Mouse (Mus musculus): ENCODE data around the gene Meox1. TPM values are rescaled to one million over a fixed set of nuclear protein-coding genes. Genes with fewer than 3 reads are reported as not detected.
A peak's percentile ranks its signal among the peaks of the same experiment; 100 is the strongest.

Meox1 gene
- total and polyA plus RNA-seq, 2 experiments from 2014 or later, result 10.9 to 15.0 TPM

DNA sequence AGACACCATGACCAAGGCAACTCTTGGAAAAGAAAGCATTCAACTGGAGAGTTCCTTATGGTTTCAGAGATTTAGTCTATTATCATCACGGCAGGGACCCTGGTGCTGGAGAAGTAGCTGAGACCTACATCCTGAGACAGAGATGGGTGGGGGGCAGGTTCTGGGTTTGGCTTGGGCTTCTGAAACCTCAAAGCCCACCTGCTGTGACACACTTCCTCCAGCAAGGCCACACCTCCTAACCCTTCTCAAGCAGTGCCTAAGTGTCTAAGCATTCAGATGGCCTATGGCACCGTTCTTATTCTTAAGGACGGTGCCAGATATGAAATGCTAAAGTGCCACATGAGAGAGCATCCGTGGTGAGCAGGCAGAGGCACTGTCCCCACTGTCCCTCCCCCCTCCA, 4.2 kb upstream of the Meox1 start:
- H3K27ac ChIP-seq (ENCODE audit: low read depth), result no peak overlapping the region
- no peak overlapping the region for H3K9ac ChIP-seq (replicated peaks; ENCODE audit: low read depth, low read length)
- TF ChIP-seq CTCF (IDR thresholded peaks at IDR 0.05; ENCODE audit: low read depth), result no peak
- no peak for TF ChIP-seq EP300 (IDR thresholded peaks at IDR 0.05; ENCODE audit: low read depth)
- no peak overlapping the region for H3K4me3 ChIP-seq (ENCODE audit: low read depth, low read length)
- ATAC-seq (ENCODE audit: insufficient read depth, low read depth), result no peak
- 87% methylated on average over 4 of the region's 4 CpGs for WGBS
- no peak overlapping the region for H3K4me2 ChIP-seq (ENCODE audit: low read depth, low read length)
- no peak for DNase-seq (ENCODE audit: low spot score)
- 0 out of 2 replicates have a peak, but pooled peaks cover 3% of the 10 kb centered on the region for H3K9me3 ChIP-seq (replicated peaks; ENCODE audit: control insufficient read depth, low read length)
- no peaks in the 10 kb centered on the region for H3K36me3 ChIP-seq (replicated peaks; ENCODE audit: control insufficient read depth, insufficient read depth, low read length)
- 0 out of 2 replicates have a peak, but pooled peaks cover 4% of the 10 kb centered on the region for H3K4me1 ChIP-seq (ENCODE audit: control insufficient read depth, insufficient read depth)
- 0 out of 2 replicates have a peak, but pooled peaks cover 2% of the 10 kb centered on the region for H3K27me3 ChIP-seq (ENCODE audit: control insufficient read depth, insufficient read depth, low read length)

DNA sequence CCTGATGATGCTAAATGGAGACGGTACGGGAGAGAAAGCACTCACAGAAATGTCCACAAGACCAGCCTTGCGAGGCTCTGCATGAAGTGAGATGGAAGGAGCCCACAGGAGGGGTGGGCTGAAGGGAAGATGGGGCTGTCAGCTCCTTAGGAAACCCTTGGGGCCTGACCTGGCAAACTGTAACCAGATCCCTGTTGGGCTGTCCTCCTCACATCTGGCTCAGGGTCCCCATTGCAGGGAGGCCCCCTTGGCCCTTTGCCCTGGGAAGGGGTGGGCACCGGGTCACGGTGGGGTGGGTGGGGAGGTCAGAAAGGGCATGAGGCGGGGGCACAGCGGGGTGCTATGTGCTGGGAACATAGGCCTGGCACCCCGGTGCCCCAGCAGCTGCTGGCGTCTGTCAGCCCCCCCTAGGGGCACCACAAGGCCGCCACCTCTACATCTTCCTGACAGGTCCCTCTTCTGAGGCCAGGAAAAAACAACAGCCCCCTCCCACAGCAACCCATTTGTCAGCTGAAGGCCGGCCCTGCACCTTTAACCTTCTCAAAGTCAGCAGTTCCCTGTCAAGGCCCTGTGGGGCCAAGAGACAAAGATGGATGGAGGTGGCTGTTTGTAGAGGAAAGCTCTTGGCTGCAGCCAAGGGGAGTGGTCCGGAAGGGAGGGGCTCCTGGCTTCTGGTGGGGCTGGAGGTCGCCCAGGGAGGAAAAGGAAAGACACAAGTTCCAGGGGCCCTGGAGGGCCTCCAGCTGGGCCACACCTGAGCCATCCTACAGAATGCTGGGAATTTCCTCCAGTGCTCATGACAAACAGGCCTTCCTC, 2.6 kb upstream of the Meox1 start:
- DNase-seq (ENCODE audit: low spot score), result no peak
- Histone ChIP-seq H3K4me2 (ENCODE audit: low read depth, low read length) (no peak overlapping the region), H3K27me3 (ENCODE audit: control insufficient read depth, insufficient read depth, low read length) (0 out of 2 replicates have a peak, but pooled peaks cover 9% of the 10 kb centered on the region), H3K36me3 (replicated peaks; ENCODE audit: control insufficient read depth, insufficient read depth, low read length) (no peaks in the 10 kb centered on the region), H3K4me3 (ENCODE audit: low read depth, low read length) (no peak overlapping the region), H3K9ac (replicated peaks; ENCODE audit: low read depth, low read length) (no peak overlapping the region), H3K9me3 (replicated peaks; ENCODE audit: control insufficient read depth, low read length) (0 out of 2 replicates have a peak, but pooled peaks cover 3% of the 10 kb centered on the region), H3K27ac (ENCODE audit: low read depth) (0 out of 2 replicates have a peak overlapping the region, but pooled peaks have one; percentile 9), H3K4me1 (ENCODE audit: control insufficient read depth, insufficient read depth) (0 out of 2 replicates have a peak, but pooled peaks cover 6% of the 10 kb centered on the region)
- 44% methylated on average over 13 of the region's 13 CpGs for WGBS
- peak; percentile 40; the same call in 1 of the 2 replicates for ATAC-seq (ENCODE audit: insufficient read depth, low read depth)
- no peak for TF ChIP-seq EP300 (IDR thresholded peaks at IDR 0.05; ENCODE audit: low read depth)
- no peak for TF ChIP-seq CTCF (IDR thresholded peaks at IDR 0.05; ENCODE audit: low read depth)

DNA sequence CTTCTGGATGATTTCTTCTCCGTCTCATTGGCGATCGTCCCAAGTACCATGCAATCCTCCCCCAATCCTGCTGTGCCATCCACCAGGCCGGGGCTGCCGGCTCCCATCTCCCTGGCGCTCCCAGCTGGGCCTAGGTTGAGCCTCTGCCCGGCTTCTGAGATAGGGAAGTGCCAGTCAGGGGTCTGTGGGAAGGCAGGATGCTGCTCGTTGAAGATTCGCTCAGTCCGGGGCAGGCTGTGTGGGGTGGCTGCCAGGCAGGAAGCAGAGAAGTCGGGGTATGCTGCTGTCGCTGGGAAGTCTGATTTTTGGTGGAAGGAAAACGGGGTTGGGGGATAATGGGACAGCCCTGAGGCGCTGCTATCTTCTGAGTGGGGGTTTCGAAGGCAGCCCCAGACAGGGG, 614 bp downstream of the Meox1 start:
- Histone ChIP-seq H3K4me3 (ENCODE audit: low read depth, low read length) (peak overlapping the region; percentile 38), H3K4me1 (ENCODE audit: control insufficient read depth, insufficient read depth) (peaks cover 19% of the 10 kb centered on the region), H3K9me3 (replicated peaks; ENCODE audit: control insufficient read depth, low read length) (no peaks in the 10 kb centered on the region), H3K9ac (replicated peaks; ENCODE audit: low read depth, low read length) (peak overlapping the region; percentile 39), H3K27me3 (ENCODE audit: control insufficient read depth, insufficient read depth, low read length) (0 out of 2 replicates have a peak, but pooled peaks cover 13% of the 10 kb centered on the region), H3K36me3 (replicated peaks; ENCODE audit: control insufficient read depth, insufficient read depth, low read length) (no peaks in the 10 kb centered on the region), H3K27ac (ENCODE audit: low read depth) (peak overlapping the region; percentile 74), H3K4me2 (ENCODE audit: low read depth, low read length) (peak overlapping the region; percentile 55)
- DNase-seq (ENCODE audit: low spot score), result no peak
- TF ChIP-seq CTCF (IDR thresholded peaks at IDR 0.05; ENCODE audit: low read depth) (no peak), EP300 (IDR thresholded peaks at IDR 0.05; ENCODE audit: low read depth) (no peak)
- 34% methylated on average over 15 of the region's 15 CpGs for WGBS
- ATAC-seq (ENCODE audit: insufficient read depth, low read depth), result no peak

DNA sequence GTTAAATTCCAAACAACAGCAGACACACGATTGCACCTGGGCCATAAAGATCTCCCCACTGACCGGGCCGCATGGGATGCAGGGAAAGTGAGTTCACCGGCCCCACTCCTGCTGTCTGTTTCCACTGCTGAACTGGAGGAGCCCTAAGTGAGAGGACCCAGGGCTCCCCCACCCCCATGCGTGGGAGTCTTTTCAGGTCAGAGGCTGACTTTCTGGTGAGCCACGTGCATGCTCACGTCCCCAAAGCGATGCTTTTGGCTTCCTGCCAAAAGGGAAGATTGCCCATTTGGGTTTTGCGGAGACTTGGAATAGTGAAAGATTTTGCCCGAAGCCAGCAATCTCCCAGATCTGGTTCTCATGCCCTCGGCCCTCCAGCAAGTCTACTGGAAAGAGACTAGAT, 2.7 kb downstream of the Meox1 start:
- Histone ChIP-seq H3K4me1 (ENCODE audit: control insufficient read depth, insufficient read depth) (peaks cover 26% of the 10 kb centered on the region), H3K36me3 (replicated peaks; ENCODE audit: control insufficient read depth, insufficient read depth, low read length) (no peaks in the 10 kb centered on the region), H3K9ac (replicated peaks; ENCODE audit: low read depth, low read length) (no peak overlapping the region), H3K4me3 (ENCODE audit: low read depth, low read length) (peak overlapping the region; percentile 38; the same call in 1 of the 2 replicates), H3K4me2 (ENCODE audit: low read depth, low read length) (peak overlapping the region; percentile 55), H3K27me3 (ENCODE audit: control insufficient read depth, insufficient read depth, low read length) (0 out of 2 replicates have a peak, but pooled peaks cover 13% of the 10 kb centered on the region), H3K9me3 (replicated peaks; ENCODE audit: control insufficient read depth, low read length) (no peaks in the 10 kb centered on the region), H3K27ac (ENCODE audit: low read depth) (peak overlapping the region; percentile 41)
- ATAC-seq (ENCODE audit: insufficient read depth, low read depth), result no peak; the same call in 1 of the 2 replicates
- WGBS, result 19% methylated on average over 11 of the region's 11 CpGs
- no peak for TF ChIP-seq EP300 (IDR thresholded peaks at IDR 0.05; ENCODE audit: low read depth)
- TF ChIP-seq CTCF (IDR thresholded peaks at IDR 0.05; ENCODE audit: low read depth), result no peak
- DNase-seq (ENCODE audit: low spot score), result no peak

DNA sequence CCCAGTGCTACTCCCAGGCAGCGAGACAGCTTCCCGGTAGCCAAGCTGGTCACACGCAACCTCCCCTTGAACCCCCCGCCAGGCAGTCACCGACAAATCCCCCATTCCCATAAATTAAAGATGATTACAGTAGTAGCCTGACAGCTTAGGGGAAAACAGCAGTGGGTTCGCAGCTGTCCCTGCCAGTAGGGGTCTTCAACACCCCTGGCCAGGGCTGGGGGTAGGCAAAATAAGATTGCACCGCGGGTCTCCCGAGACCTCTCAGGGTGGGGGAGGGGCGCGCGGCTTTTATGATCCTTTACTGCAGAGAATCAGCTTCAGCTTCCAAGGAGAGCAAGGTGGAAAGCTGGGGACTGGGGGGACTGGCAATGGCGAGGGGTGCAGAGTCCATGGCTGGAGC, 4.4 kb downstream of the Meox1 start:
- 8% methylated on average over 13 of the region's 13 CpGs for WGBS
- H3K4me3 ChIP-seq (ENCODE audit: low read depth, low read length), result no peak overlapping the region
- H3K27me3 ChIP-seq (ENCODE audit: control insufficient read depth, insufficient read depth, low read length), result 0 out of 2 replicates have a peak, but pooled peaks cover 11% of the 10 kb centered on the region
- DNase-seq (ENCODE audit: low spot score), result no peak
- peak overlapping the region; percentile 11; the same call in 1 of the 2 replicates for H3K4me2 ChIP-seq (ENCODE audit: low read depth, low read length)
- no peaks in the 10 kb centered on the region for H3K36me3 ChIP-seq (replicated peaks; ENCODE audit: control insufficient read depth, insufficient read depth, low read length)
- H3K27ac ChIP-seq (ENCODE audit: low read depth), result 0 out of 2 replicates have a peak overlapping the region, but pooled peaks have one; percentile 25
- TF ChIP-seq EP300 (IDR thresholded peaks at IDR 0.05; ENCODE audit: low read depth) (no peak), CTCF (IDR thresholded peaks at IDR 0.05; ENCODE audit: low read depth) (no peak)
- no peaks in the 10 kb centered on the region for H3K9me3 ChIP-seq (replicated peaks; ENCODE audit: control insufficient read depth, low read length)
- no peak overlapping the region for H3K9ac ChIP-seq (replicated peaks; ENCODE audit: low read depth, low read length)
- H3K4me1 ChIP-seq (ENCODE audit: control insufficient read depth, insufficient read depth), result peaks cover 41% of the 10 kb centered on the region
- no peak for ATAC-seq (ENCODE audit: insufficient read depth, low read depth)
